Mouse (Mus musculus) kidney, adult 2 months (tissue): ENCODE measurements around the gene Olfr481.

Experiments used
- CTCF ChIP-seq: fragments of 200-500 bp; conservative IDR thresholded peaks from 2 replicates; pipeline ENCODE4 v1.5.1; 2011; ENCODE audit warnings: low read depth, mild to moderate bottlenecking, control low read depth, low read length, moderate library complexity, mixed read lengths; ENCODE audit not compliant: insufficient read depth, insufficient read length
- POLR2A ChIP-seq: fragments of 200-500 bp; IDR thresholded peaks from one replicate; pipeline ENCODE4 v1.6.1; 2011; ENCODE audit warnings: low read depth, low read length, control low read depth

GRCm38 (mm10) chr7:108127349-108127748 lies 47.7 kb downstream of the Olfr481 start, which contains the start of gene Olfr484:
- TF ChIP-seq POLR2A (no peak), CTCF (no peak)
